Mouse (Mus musculus): ENCODE measurements around the gene Tes. TPM values are rescaled to one million over a fixed set of nuclear protein-coding genes. Genes with fewer than 3 reads are reported as not detected.

Tes gene
- polyA plus RNA-seq (2015; fragmentation: Nextera tagmentation; extraction: Ambion mirVana), result 3.1 and 4.0 TPM in 2 replicates

GRCm38 (mm10) chr6:17064936-17065790 lies at the start of gene Tes:
TSS of gene Tes (plus strand) at chr6:17065149.

Other genes starting within 250 kb of the Tes start
- gene Tfec, start 166.7 kb upstream of the Tes start, polyA plus RNA-seq (2015; fragmentation: Nextera tagmentation; extraction: Ambion mirVana), result 0.78 and 1.7 TPM in 2 replicates
- gene Cav2, start 216.0 kb downstream of the Tes start, polyA plus RNA-seq (2015; fragmentation: Nextera tagmentation; extraction: Ambion mirVana), result 38.6 and 65.4 TPM in 2 replicates
- 328 and 480 TPM in 2 replicates for gene Cav1, start 241.2 kb downstream of the Tes start, polyA plus RNA-seq (2015; fragmentation: Nextera tagmentation; extraction: Ambion mirVana)

Data from skeletal muscle tissue, postnatal 0 days (tissue).